Mouse (Mus musculus) C3H10T1/2 (cell line): ENCODE results near the gene Cypt4. TPM values are rescaled to one million over a fixed set of nuclear protein-coding genes. Genes with fewer than 3 reads are reported as not detected.

ENCODE experiments used
- polyA plus RNA-seq, 2 experiments: library from polyadenylated mRNA; unstranded; fragments of >200 nt; fragmentation: generic; extraction: Trizol; gene quantifications; one replicate each; pipeline ENCODE4 v1.2.1; 2012; ENCODE audit warnings: missing spikeins in 2 of 2

The Cypt4 gene
- not detected for polyA plus RNA-seq

GRCm38 (mm10) chr9:24624896-24625295 is at the start of gene Cypt4:
TSS of gene Cypt4 (plus strand) at chr9:24625196.

Other genes with a start within 250 kb of the Cypt4 start
- 10 to 100 TPM in 1 of 2 experiments, 1 to 10 TPM in 1; 1.9 to 11.0 TPM for gene Dpy19l1, start 122.1 kb upstream of the Cypt4 start, polyA plus RNA-seq
- not detected for gene Dpy19l2, start 71.1 kb downstream of the Cypt4 start, polyA plus RNA-seq
- gene Tbx20, start 149.1 kb downstream of the Cypt4 start, polyA plus RNA-seq = not detected